Mouse (Mus musculus): Measurements from ENCODE around the gene Uaca. TPM values are rescaled to one million over a fixed set of nuclear protein-coding genes. Genes with fewer than 3 reads are reported as not detected.

Uaca gene
- not detected for polyA plus RNA-seq (2017; shearing (Covaris generic))

DNA sequence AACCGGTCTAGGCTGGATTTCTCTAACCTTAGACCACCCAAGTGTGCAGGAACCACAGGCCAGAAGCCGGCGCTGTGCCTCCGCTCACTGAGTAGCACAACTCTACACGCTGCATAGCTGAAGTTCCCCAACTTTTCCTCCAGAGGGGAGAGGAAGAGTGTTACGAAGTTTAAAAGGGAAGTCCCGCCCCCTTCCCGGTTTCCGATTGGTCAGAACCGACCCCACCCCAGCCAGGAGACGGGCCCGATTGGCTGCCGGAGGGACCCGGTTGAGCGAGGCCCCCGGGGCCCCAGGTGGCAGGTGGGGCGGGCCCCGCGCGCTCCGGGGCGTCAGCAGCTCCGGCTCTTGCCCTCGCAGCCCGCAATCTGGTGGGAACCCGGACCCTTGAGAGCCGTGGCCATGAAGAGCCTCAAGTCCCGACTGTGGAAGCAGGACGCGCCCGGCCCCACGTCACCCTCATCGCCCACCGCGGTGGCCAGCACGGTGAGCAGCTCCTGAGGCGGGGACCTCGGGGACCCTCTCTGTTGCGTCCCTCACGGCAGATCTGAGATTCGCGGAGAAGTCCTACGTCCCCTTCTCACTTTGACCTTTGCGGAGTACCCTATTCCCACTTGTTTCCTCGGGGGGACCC lies at the start of gene Uaca:
TSS of gene Uaca (plus strand) at position 333 of the 631 bp plus-strand sequence.

Other genes starting within 250 kb of the Uaca start
- gene Lrrc49, start 106.4 kb upstream of the Uaca start, polyA plus RNA-seq (2017; shearing (Covaris generic)) = 1.6 TPM
- not detected for gene Larp6, start 81.6 kb upstream of the Uaca start, polyA plus RNA-seq (2017; shearing (Covaris generic))

Data from inflammation-experienced regulatory T-cells, adult 16 weeks (primary cell).